Mouse (Mus musculus) bone marrow, adult 2 months (tissue): ENCODE data around the gene Ldah.

Source experiments
- CTCF ChIP-seq: fragments of 200-500 bp; IDR thresholded peaks from 2 replicates; pipeline ENCODE4 v1.5.1; 2011; ENCODE audit warnings: low read length, control low read depth; ENCODE audit not compliant: control insufficient read depth, insufficient read depth
- POLR2A ChIP-seq: fragments of 200-500 bp; IDR thresholded peaks from 2 replicates; pipeline ENCODE4 v1.6.1; 2011; ENCODE audit warnings: low read depth, mild to moderate bottlenecking, control low read depth, low read length, borderline replicate concordance; ENCODE audit not compliant: control insufficient read depth

GRCm38 (mm10) chr12:8300111-8300480 is 92.2 kb downstream of the Ldah start:
- no peak for TF ChIP-seq CTCF
- no peak for TF ChIP-seq POLR2A
